Mouse (Mus musculus) heart, adult 2 months (tissue): Measurements from ENCODE around the gene 9030025P20Rik.
"Not testable (repeated sequence)": the region's sequence is repeated elsewhere in the genome, so short reads cannot be mapped to it uniquely, and the experiment has no call there.

Experiments
- CTCF ChIP-seq: fragments of 200-600 bp; IDR thresholded peaks from 2 replicates; pipeline ENCODE4 v1.8.1; 2022; ENCODE audit warnings: antibody characterized with exemption, mild to moderate bottlenecking, moderate library complexity
- EP300 ChIP-seq: fragments of 200-500 bp; IDR thresholded peaks from 2 replicates; pipeline ENCODE4 v1.6.1; 2011; ENCODE audit warnings: low read depth, low read length, control low read depth; ENCODE audit not compliant: insufficient read depth
- POLR2A ChIP-seq: fragments of 200-500 bp; IDR thresholded peaks from 2 replicates; pipeline ENCODE4 v1.6.1; 2011; ENCODE audit warnings: mild to moderate bottlenecking, low read depth, low read length, control low read depth; ENCODE audit not compliant: insufficient read depth

- not testable (repeated sequence) for TF ChIP-seq CTCF, POLR2A, EP300
Measured at GRCm38 (mm10) chr17:14994140-14994539, 15.9 kb downstream of the 9030025P20Rik start.
